Mouse (Mus musculus) E14TG2a.4 (cell line): ENCODE data around the gene Gpr22.

Experiments used
- CTCF ChIP-seq: conservative IDR thresholded peaks from 2 replicates; pipeline ENCODE4 v1.5.1; 2014; ENCODE audit warnings: low read length
- POU5F1 ChIP-seq: IDR thresholded peaks from 2 replicates; pipeline ENCODE4 v1.6.1; 2014; ENCODE audit warnings: low read length, borderline replicate concordance

- TF ChIP-seq CTCF (no peak), POU5F1 (no peak)
Observed at GRCm38 (mm10) chr12:31725511-31726275, 11.9 kb upstream of the Gpr22 start.
